Mouse (Mus musculus): ENCODE measurements around the gene Ppp2r5c. TPM values are rescaled to one million over a fixed set of nuclear protein-coding genes. Genes with fewer than 3 reads are reported as not detected.

The Ppp2r5c gene
- polyA plus RNA-seq, 1 experiment from 2014 or later, result 140 TPM

- 89% methylated on average over 9 of the region's 9 CpGs for WGBS
Observed at GRCm38 (mm10) chr12:110609153-110609497, 162.2 kb downstream of the Ppp2r5c start.

GRCm38 (mm10) chr12:110610713-110611112 is 163.8 kb downstream of the Ppp2r5c start:
- no peak overlapping the region for H3K4me3 ChIP-seq
- H3K4me1 ChIP-seq (replicated peaks), result peaks cover 6% of the 10 kb centered on the region; the same call in 1 of the 2 replicates
- no peak overlapping the region for H3K27ac ChIP-seq (replicated peaks)
- no peak for ATAC-seq (ENCODE audit: low read depth)
- no peaks in the 10 kb centered on the region for H3K9me3 ChIP-seq
- no peaks in the 10 kb centered on the region for H3K27me3 ChIP-seq
- H3K36me3 ChIP-seq, result peaks cover 42% of the 10 kb centered on the region
- H3K4me2 ChIP-seq, result no peak overlapping the region
- 98% methylated on average over 2 of the region's 2 CpGs for WGBS
- no peak overlapping the region for H3K9ac ChIP-seq

More at GRCm38 (mm10) chr12:110609153-110609497, 162.2 kb downstream of the Ppp2r5c start:
- H3K4me2 ChIP-seq, result no peak overlapping the region
- peaks cover 26% of the 10 kb centered on the region for H3K36me3 ChIP-seq
- no peaks in the 10 kb centered on the region for H3K27me3 ChIP-seq
- H3K9ac ChIP-seq, result no peak overlapping the region
- ATAC-seq (ENCODE audit: low read depth), result no peak
- no peak overlapping the region for H3K27ac ChIP-seq (replicated peaks)
- peaks cover 17% of the 10 kb centered on the region for H3K4me1 ChIP-seq (replicated peaks)
- no peaks in the 10 kb centered on the region for H3K9me3 ChIP-seq
- H3K4me3 ChIP-seq, result no peak overlapping the region

GRCm38 (mm10) chr12:110630056-110630455 is 183.1 kb downstream of the Ppp2r5c start:
- Histone ChIP-seq H3K9me3 (no peaks in the 10 kb centered on the region), H3K4me2 (no peak overlapping the region), H3K36me3 (peaks cover 100% of the 10 kb centered on the region), H3K4me1 (replicated peaks) (no peaks in the 10 kb centered on the region), H3K9ac (no peak overlapping the region), H3K27ac (replicated peaks) (no peak overlapping the region), H3K27me3 (no peaks in the 10 kb centered on the region), H3K4me3 (no peak overlapping the region)
- no peak for ATAC-seq (ENCODE audit: low read depth)
- WGBS, result 93% methylated on average over 11 of the region's 11 CpGs

Other genes with a start within 250 kb of the Ppp2r5c start
- 0.80 and 0.90 TPM in 2 replicates for gene Dio3, start 168.1 kb upstream of the Ppp2r5c start, polyA plus RNA-seq (2015; fragmentation: Nextera tagmentation; extraction: Ambion mirVana)
- gene Dync1h1, start 154.3 kb downstream of the Ppp2r5c start, polyA plus RNA-seq (2015; fragmentation: Nextera tagmentation; extraction: Ambion mirVana), result 73.6 and 76.8 TPM in 2 replicates
- gene 1700001K19Rik, start 235.5 kb downstream of the Ppp2r5c start, polyA plus RNA-seq (2015; fragmentation: Nextera tagmentation; extraction: Ambion mirVana), result 0.28 TPM in 1 of 2 replicates, not detected in the other